Mouse (Mus musculus) heart, embryonic 14.5 days (tissue): ENCODE results near the gene Oprd1. TPM values are rescaled to one million over a fixed set of nuclear protein-coding genes. Genes with fewer than 3 reads are reported as not detected.

Experiments used
- polyA plus RNA-seq: library from polyadenylated mRNA; unstranded; fragments of >200 nt; fragmentation: Nextera tagmentation; extraction: Ambion mirVana; gene quantifications from 2 replicates; pipeline ENCODE4 v1.2.1, GENCODE M21; 2014

The Oprd1 gene
- polyA plus RNA-seq, 1 experiment from 2014 or later = 0.50 TPM

Other genes with a start within 250 kb of the Oprd1 start
- gene Tmem200b, start 222.7 kb downstream of the Oprd1 start, polyA plus RNA-seq = 3.6 and 4.3 TPM in 2 replicates
- gene Gm10300, start 69.8 kb downstream of the Oprd1 start, polyA plus RNA-seq = 0.20 TPM in 2 replicates
- gene Epb41, start 69.2 kb downstream of the Oprd1 start, polyA plus RNA-seq = 45.7 and 59.0 TPM in 2 replicates
- 66.3 and 70.9 TPM in 2 replicates for gene Ythdf2, start 67.8 kb upstream of the Oprd1 start, polyA plus RNA-seq
- gene Gmeb1, start 117.1 kb upstream of the Oprd1 start, polyA plus RNA-seq = 25.8 and 27.5 TPM in 2 replicates
- gene Taf12, start 129.9 kb upstream of the Oprd1 start, polyA plus RNA-seq = 29.4 and 30.9 TPM in 2 replicates
- 1.2 and 1.4 TPM in 2 replicates for gene Rab42, start 158.9 kb upstream of the Oprd1 start, polyA plus RNA-seq
- 74.0 and 80.6 TPM in 2 replicates for gene Trnau1ap, start 185.1 kb upstream of the Oprd1 start, polyA plus RNA-seq
- 18.9 and 21.1 TPM in 2 replicates for gene Rcc1, start 209.1 kb upstream of the Oprd1 start, polyA plus RNA-seq